Mouse (Mus musculus) lung, postnatal 14 days (tissue): ENCODE measurements at regions not wholly inside any gene's neighbourhood (a gene's known extent, or its start where the extent isn't known, plus 50 kb on each side); places are given as distances from the start of the nearest gene placed in this dataset.

Experiments used
- DNase-seq: peaks from one replicate; pipeline ENCODE4 v3.0.0; 2021

DNA sequence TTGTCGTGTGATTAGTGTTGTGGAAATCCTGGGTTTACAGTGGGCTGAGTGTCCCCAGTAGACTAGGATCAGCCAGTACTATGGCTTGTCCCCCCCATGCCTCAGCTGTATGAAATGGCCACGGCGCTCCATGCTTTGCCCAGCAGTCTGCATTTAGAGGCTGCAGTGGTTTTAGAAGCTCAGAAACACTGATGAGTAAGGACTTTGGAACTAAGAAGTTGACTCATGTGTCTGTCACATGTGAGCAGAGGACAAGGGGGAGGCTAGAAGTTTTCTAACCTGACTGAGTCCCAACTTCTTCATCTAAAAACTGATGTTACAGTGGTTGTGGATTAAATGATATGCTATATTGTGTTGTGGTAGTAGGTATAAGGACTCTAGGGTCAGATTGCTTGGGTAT lies 371.5 kb downstream of the Bckdhb start:
- no peak for DNase-seq

GRCm38 (mm10) chr9:84304398-84304797 lies 379.5 kb downstream of the Bckdhb start:
- no peak for DNase-seq

GRCm38 (mm10) chr9:84318811-84319210 lies 393.9 kb downstream of the Bckdhb start:
- no peak for DNase-seq

- no peak for DNase-seq
Measured at GRCm38 (mm10) chr9:84319338-84319737, 394.4 kb downstream of the Bckdhb start.

DNA sequence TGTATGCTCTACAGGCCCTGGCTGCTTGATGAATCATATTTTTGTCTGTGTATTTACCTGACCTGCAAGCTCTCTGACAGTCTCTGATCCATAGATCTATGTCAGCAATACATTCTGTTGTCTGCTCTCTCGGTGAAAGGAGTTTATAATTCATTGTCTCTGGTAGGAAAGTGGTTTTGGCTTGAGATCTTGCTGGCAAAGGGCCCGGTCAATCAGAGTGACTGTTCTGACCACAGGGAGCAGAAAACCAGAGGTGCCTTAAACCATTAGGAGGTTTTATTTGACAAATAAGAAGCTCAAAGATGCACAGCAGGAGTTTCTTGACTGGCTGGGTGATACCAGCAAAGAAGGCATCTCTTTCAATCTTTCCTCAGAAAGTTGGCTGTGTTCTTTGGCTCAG lies 398.2 kb downstream of the Bckdhb start:
- DNase-seq: no peak

- DNase-seq: no peak
Measured at GRCm38 (mm10) chr9:84331083-84331602, 406.2 kb downstream of the Bckdhb start.

- peak; percentile 80 for DNase-seq
Measured at GRCm38 (mm10) chr9:84343435-84344095, 418.6 kb downstream of the Bckdhb start.

GRCm38 (mm10) chr9:84350223-84350622 lies 425.3 kb downstream of the Bckdhb start:
- no peak for DNase-seq

- no peak for DNase-seq
Measured at GRCm38 (mm10) chr9:84354409-84354808, 429.5 kb downstream of the Bckdhb start.

DNA sequence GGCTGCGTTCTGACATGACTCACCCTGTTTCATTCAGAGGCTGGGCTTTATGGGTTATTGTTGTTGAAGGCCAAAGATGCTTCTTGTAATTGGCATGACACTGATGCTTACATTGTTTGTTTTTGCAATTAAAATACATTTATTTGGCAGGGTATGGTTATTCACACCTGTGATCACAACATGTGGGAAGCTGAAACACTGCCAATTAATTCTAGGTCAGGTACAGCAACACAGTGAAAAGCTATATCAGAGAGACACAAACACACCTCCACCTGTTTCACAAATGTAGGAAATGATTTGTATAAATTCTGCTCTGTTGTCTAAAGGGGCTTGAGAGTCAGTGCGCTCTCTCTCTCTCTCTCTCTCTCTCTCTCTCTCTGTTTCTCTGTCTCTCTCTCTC lies 431.2 kb downstream of the Bckdhb start:
- DNase-seq: no peak

DNA sequence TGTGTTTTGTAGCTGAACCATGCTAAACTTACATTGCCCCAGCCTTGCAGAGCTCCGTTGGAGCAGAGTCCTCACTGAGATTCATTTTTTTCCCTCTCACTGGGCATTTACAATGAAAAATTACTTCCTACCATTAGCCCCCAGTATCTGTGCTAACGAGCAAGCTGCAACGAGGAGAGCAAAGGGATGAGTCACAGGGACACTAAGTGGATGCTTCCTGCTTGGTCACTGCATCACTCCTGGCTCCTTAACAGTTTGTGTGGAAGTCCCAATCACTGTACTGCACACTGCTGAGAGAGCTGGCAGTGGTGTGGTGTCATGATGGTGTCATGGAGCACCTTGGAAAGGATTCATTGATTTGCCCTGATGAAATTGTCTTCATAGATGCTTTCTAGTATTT lies 434.9 kb downstream of the Bckdhb start:
- no peak for DNase-seq

DNA sequence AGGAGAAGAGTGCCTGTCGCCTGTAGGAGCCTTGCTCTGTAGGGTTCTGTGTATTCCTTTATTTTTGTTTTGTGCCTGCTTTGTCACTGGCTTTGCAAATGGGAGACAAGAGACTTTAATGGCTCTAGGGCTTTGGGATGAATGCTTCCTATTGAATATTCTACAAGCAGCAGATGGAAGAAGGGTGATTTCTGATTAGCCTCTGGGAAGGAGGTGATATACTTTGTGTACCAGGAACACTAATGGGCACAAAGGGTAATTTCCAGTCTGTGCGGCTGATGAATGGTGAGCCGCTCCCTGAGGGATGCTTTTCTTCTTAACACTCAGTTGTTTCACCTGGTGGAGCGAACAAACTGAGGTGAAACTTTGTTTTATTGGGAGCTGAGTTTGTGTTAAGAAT lies 435.5 kb downstream of the Bckdhb start:
- DNase-seq: no peak

DNA sequence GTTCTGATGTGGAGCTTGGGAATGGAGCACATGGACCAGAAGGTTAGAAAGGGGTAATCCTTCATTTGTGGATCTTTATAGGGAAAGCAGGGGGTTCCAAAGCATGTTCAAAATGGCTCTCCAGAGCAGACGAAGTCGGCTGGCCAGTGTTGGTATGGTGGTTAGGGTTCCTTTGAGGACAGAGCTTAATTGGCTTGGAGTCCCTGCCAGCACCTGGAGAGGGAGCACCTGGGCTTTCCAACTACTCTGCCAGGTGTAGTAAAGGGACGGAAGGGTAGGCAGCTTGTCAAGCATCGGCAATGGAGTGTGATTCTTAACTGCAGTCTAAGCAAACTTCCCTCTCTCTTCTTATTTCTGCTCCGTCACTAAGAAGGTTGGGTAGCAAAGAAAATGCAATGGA lies 438.5 kb downstream of the Bckdhb start:
- no peak for DNase-seq

DNA sequence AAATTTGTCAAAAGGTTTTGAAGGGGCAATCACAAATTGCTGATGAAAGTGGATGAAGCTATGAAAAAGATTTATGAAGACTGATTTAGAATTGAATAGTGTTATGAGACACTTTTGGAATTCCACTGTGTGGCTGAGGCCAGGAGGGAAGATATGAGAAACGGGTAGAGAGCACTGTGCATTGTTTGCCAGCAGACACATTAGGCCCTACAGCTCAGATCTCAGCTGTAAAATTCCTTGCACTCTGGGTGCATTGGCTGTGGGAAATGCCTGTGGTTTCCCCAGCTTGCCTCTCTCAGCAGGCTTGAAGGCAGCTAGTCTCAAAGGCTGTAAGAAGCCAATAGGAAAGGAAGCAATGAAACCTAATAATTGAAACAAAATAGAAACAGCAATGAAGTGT lies 444.3 kb downstream of the Bckdhb start:
- DNase-seq: no peak

- DNase-seq: no peak
Measured at GRCm38 (mm10) chr9:84370260-84370659, 445.3 kb downstream of the Bckdhb start.

- DNase-seq: no peak
Measured at GRCm38 (mm10) chr9:84375746-84376145, 450.8 kb downstream of the Bckdhb start.

GRCm38 (mm10) chr9:84376621-84377020 lies 451.7 kb downstream of the Bckdhb start:
- no peak for DNase-seq

GRCm38 (mm10) chr9:84381942-84382341 lies 457.0 kb downstream of the Bckdhb start:
- no peak for DNase-seq

- DNase-seq: no peak
Measured at GRCm38 (mm10) chr9:84389831-84390230, 464.9 kb downstream of the Bckdhb start.

GRCm38 (mm10) chr9:84394536-84395314 lies 469.8 kb downstream of the Bckdhb start:
- peak; percentile 24 for DNase-seq

DNA sequence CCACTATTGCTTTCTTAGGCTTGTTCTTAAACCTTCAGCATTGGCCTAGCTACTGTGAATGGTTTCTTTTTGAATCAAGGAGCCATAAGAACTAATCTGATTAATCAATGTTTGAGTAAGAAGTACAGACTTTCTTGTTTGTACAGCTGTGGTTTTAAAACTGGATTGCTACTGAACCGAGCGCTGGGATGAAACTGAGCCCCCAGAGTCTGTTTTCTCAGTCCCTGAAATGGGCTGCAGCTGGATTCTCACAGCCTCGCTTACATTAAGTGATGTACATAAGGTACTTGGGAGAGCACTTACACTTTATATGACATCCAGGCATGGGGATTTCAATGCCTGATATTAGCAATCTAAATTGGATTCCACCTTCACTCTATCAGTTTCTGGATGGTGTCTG lies 474.5 kb downstream of the Bckdhb start:
- no peak for DNase-seq

DNA sequence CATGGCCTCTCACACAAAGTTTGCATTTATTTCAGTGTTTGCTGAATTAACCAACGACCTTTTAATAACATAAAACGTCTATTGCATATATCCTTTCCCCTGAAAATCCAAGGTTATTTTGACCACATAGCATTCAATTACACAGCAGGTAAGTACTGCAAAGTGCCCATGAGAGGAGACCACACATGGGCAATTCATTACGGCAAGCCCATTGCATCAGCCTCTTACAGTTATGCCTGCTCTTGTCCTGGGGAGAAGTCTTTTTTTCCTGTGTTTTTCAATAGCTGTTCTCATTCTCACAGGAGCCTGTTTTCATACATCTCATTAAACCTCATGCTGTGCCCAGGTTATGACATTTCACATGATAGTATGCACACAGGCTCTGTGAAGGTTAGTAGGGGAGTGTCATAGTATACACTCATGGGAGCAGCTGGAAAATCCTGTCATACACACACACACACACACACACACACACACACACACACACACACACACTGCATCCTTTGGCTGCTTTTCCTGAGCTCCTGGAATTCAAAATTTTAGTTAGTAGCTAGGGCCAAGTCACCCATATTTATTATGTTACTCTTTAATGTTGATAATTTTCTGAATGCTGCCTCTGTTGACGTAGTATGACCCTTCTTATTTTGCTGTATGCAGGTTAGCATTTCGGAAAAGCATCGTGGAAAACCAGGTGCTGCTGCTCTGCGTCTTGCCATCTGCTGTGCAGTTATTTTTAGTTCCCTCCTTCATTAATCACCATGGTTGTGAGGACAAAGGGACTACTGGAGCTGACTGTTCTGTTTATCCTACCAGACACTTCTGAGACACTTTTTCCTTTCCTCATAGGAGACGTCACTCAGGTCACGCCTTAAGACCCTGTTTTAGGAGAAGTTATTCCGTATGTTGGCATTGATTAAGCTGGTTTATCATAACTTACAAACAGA lies 483.6 kb downstream of the Bckdhb start:
- no peak for DNase-seq
